In the genomic region with DNA sequence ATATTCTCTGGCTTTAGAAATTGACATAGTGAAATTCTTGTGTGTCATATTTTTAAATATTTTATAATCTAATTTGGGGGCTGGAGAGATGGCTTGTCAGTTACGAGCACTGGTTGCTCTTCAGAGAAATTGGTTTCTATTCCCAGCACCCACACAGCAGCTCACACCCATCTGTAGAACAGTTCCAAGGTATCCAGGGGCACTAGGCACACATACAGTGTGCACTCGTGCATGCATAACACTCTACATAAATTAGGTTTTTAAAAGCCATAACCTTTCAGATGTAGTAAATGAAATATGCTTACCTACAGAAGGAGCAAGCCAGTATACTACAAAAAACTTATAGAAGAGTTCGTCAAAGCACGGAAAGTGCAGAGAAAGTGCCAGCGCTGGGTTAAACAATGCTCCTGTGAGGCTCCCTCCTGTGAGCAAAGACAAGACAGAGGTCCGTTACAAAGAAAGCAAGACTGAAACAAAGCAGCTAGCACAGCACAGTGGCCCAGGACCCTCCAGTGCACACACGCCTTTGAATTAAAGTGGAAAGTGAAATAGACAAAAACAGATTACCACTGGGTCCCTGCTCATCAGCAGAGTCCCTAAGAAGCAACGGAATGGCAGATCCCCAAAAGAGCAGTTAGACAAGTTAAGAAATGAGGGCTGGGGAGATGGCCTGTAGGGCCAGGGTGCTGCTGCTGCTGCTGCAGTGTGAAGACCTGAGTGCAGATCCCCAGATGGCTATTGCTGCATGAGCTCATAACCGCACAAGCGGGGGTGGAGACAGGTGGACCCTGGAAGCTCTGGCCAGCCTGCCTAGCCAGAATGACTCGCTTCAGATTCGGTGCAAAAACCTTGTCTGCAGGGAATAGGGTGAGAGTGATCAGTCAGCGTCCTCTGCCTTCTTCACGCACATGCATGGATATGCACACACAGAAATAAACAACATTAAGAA, we compare ENCODE assay signal across 20 mouse cellular contexts. TPM values are rescaled to one million over a fixed set of nuclear protein-coding genes. Genes with fewer than 3 reads are reported as not detected.
DNase-seq lines count a peak whose midpoint lies in the region; ATAC-seq lines count a peak whose summit lies in the region.
"Had no signal": no experiment of that assay in that cellular context is flagged by ENCODE, and none has a peak within 500 bp of the region (broad histone marks: within the 10 kb centered on the region; RNA-seq: fewer than 3 reads in every experiment).

No protein-coding gene starts in this region.

- no peaks in the 10 kb centered on the region; the same call in 1 of the 2 replicates for H3K36me3 ChIP-seq in neural tube, embryonic 11.5 days (ENCODE audit: control insufficient read depth, insufficient read depth, low read length)
- peaks cover 16% of the 10 kb centered on the region for H3K36me3 ChIP-seq in neural tube, embryonic 15.5 days
- H3K36me3 ChIP-seq in embryonic facial prominence, embryonic 11.5 days (replicated peaks; ENCODE audit: control insufficient read depth, insufficient read depth, low read depth, low read length): no peaks in the 10 kb centered on the region
- H3K36me3 ChIP-seq in intestine, embryonic 15.5 days: peaks cover 6% of the 10 kb centered on the region; the same call in 1 of the 2 replicates

- 48% methylated on average over 14 of the region's 14 CpGs for WGBS in neural tube, embryonic 11.5 days
- WGBS in neural tube, embryonic 15.5 days: 26% methylated on average over 14 of the region's 14 CpGs
- WGBS in embryonic facial prominence, embryonic 11.5 days: 56% methylated on average over 14 of the region's 14 CpGs
- WGBS in intestine, embryonic 15.5 days: 73% methylated on average over 14 of the region's 14 CpGs

- no peak overlapping the region for H3K4me3 ChIP-seq in neural tube, embryonic 11.5 days (ENCODE audit: low read depth, low read length)
- no peak overlapping the region for H3K4me3 ChIP-seq in neural tube, embryonic 15.5 days (replicated peaks)
- H3K4me3 ChIP-seq in embryonic facial prominence, embryonic 11.5 days (ENCODE audit: low read depth, low read length): no peak overlapping the region
- no peak overlapping the region for H3K4me3 ChIP-seq in intestine, embryonic 15.5 days (replicated peaks)
- H3K4me3 ChIP-seq: heart, embryonic 13.5 days; liver, embryonic 12.5 days had no signal

- no peaks in the 10 kb centered on the region for H3K27me3 ChIP-seq in neural tube, embryonic 11.5 days (ENCODE audit: control insufficient read depth, insufficient read depth, low read length)
- no peaks in the 10 kb centered on the region for H3K27me3 ChIP-seq in neural tube, embryonic 15.5 days (replicated peaks)
- no peaks in the 10 kb centered on the region for H3K27me3 ChIP-seq in embryonic facial prominence, embryonic 11.5 days (ENCODE audit: control insufficient read depth, insufficient read depth, low read length)
- no peaks in the 10 kb centered on the region for H3K27me3 ChIP-seq in intestine, embryonic 15.5 days (replicated peaks)
- H3K27me3 ChIP-seq: heart, embryonic 13.5 days; liver, embryonic 12.5 days; Patski had no signal

- no peak overlapping the region for H3K27ac ChIP-seq in neural tube, embryonic 11.5 days (ENCODE audit: low read depth, low read length)
- H3K27ac ChIP-seq in neural tube, embryonic 15.5 days (replicated peaks): no peak overlapping the region
- no peak overlapping the region for H3K27ac ChIP-seq in embryonic facial prominence, embryonic 11.5 days (replicated peaks; ENCODE audit: low read depth, low read length)
- no peak overlapping the region for H3K27ac ChIP-seq in intestine, embryonic 15.5 days
- H3K27ac ChIP-seq: heart, embryonic 13.5 days; liver, embryonic 12.5 days; macrophage had no signal

- H3K9ac ChIP-seq in neural tube, embryonic 11.5 days (ENCODE audit: low read length): peak overlapping the region; percentile 1; the same call in 1 of the 2 replicates
- H3K9ac ChIP-seq in neural tube, embryonic 15.5 days (replicated peaks): no peak overlapping the region
- H3K9ac ChIP-seq in embryonic facial prominence, embryonic 11.5 days (replicated peaks; ENCODE audit: low read length): no peak overlapping the region
- H3K9ac ChIP-seq in intestine, embryonic 15.5 days: no peak overlapping the region
- H3K9ac ChIP-seq: heart, embryonic 13.5 days; liver, embryonic 12.5 days; lung, embryonic 14.5 days had no signal

- H3K4me1 ChIP-seq in neural tube, embryonic 11.5 days (ENCODE audit: control insufficient read depth, insufficient read depth, low read length): 0 out of 2 replicates have a peak, but pooled peaks cover 10% of the 10 kb centered on the region
- peaks cover 17% of the 10 kb centered on the region for H3K4me1 ChIP-seq in neural tube, embryonic 15.5 days
- no peaks in the 10 kb centered on the region for H3K4me1 ChIP-seq in embryonic facial prominence, embryonic 11.5 days (ENCODE audit: control insufficient read depth, insufficient read depth, low read length)
- H3K4me1 ChIP-seq in intestine, embryonic 15.5 days (replicated peaks): no peaks in the 10 kb centered on the region

- ATAC-seq in frontal cortex, adult (ENCODE audit: low TSS enrichment): peak; percentile 31; the same call in 1 of the 2 replicates
- ATAC-seq in neural tube, embryonic 11.5 days (ENCODE audit: insufficient read depth, low FRiP score, low TSS enrichment): peak; percentile 60
- ATAC-seq in neural tube, embryonic 15.5 days (ENCODE audit: low FRiP score): no peak
- 0 out of 2 replicates have a peak, but pooled peaks have one; percentile 8 for ATAC-seq in embryonic facial prominence, embryonic 11.5 days (replicated peaks; ENCODE audit: insufficient number of reproducible peaks, low FRiP score, low TSS enrichment, low read depth)
- no peak for ATAC-seq in intestine, embryonic 15.5 days
- ATAC-seq: liver, embryonic 12.5 days; Patski had no signal

- H3K9me3 ChIP-seq in neural tube, embryonic 11.5 days (ENCODE audit: control insufficient read depth, low read length): no peaks in the 10 kb centered on the region
- H3K9me3 ChIP-seq in neural tube, embryonic 15.5 days (replicated peaks): no peaks in the 10 kb centered on the region
- H3K9me3 ChIP-seq in embryonic facial prominence, embryonic 11.5 days (replicated peaks; ENCODE audit: control insufficient read depth, low read length): no peaks in the 10 kb centered on the region
- H3K9me3 ChIP-seq in intestine, embryonic 15.5 days: no peaks in the 10 kb centered on the region
- H3K9me3 ChIP-seq: heart, embryonic 13.5 days; liver, embryonic 12.5 days had no signal

- no peak for DNase-seq in frontal cortex, postnatal 14 days (ENCODE audit: low spot score in 2 of 2)
- DNase-seq in neural tube, embryonic 11.5 days (ENCODE audit: low spot score): peak; percentile 27
- no peak for DNase-seq in embryonic facial prominence, embryonic 11.5 days (ENCODE audit: low spot score)
- DNase-seq in thymus, postnatal 36 days: peak; percentile 52 to 55
- DNase-seq: adrenal gland, postnatal 25 days; cerebellum, adult 18-20 months; heart, adult 11 months; heart, postnatal 36 days; kidney, adult 11 months; kidney, postnatal 10 days; layer of hippocampus, adult 9-11 months; lung, embryonic 14.5 days; right cerebral cortex, postnatal 14 days had no signal

- H3K4me2 ChIP-seq in neural tube, embryonic 11.5 days (ENCODE audit: low read depth): no peak overlapping the region
- H3K4me2 ChIP-seq in neural tube, embryonic 15.5 days: no peak overlapping the region
- no peak overlapping the region for H3K4me2 ChIP-seq in embryonic facial prominence, embryonic 11.5 days (ENCODE audit: low read depth, low read length)
- no peak overlapping the region for H3K4me2 ChIP-seq in intestine, embryonic 15.5 days (replicated peaks)
- H3K4me2 ChIP-seq: heart, embryonic 13.5 days; liver, embryonic 12.5 days; lung, embryonic 14.5 days had no signal

RNA-seq across cellular contexts. Expression of a gene that starts 9.1 kb away (rescaled TPM):
- polyA plus RNA-seq in neural tube, embryonic 11.5 days (2014; fragmentation: Nextera tagmentation; extraction: Ambion mirVana): 5.7 and 6.2 TPM in 2 replicates
- polyA plus RNA-seq in neural tube, embryonic 15.5 days (2015; fragmentation: Nextera tagmentation; extraction: Ambion mirVana): 22.6 and 35.4 TPM in 2 replicates
- 3.1 and 3.7 TPM in 2 replicates for polyA plus RNA-seq in embryonic facial prominence, embryonic 11.5 days (2014; fragmentation: Nextera tagmentation; extraction: Ambion mirVana)
- 52.1 and 57.2 TPM in 2 replicates for polyA plus RNA-seq in intestine, embryonic 15.5 days (2015; fragmentation: Nextera tagmentation; extraction: Ambion mirVana)

RNA-seq across cellular contexts. Expression of a gene that starts 32.5 kb away (rescaled TPM):
- polyA plus RNA-seq in neural tube, embryonic 11.5 days (2014; fragmentation: Nextera tagmentation; extraction: Ambion mirVana): 264 and 278 TPM in 2 replicates
- 170 and 187 TPM in 2 replicates for polyA plus RNA-seq in neural tube, embryonic 15.5 days (2015; fragmentation: Nextera tagmentation; extraction: Ambion mirVana)
- polyA plus RNA-seq in embryonic facial prominence, embryonic 11.5 days (2014; fragmentation: Nextera tagmentation; extraction: Ambion mirVana): 293 and 295 TPM in 2 replicates
- 155 and 161 TPM in 2 replicates for polyA plus RNA-seq in intestine, embryonic 15.5 days (2015; fragmentation: Nextera tagmentation; extraction: Ambion mirVana)

RNA-seq across cellular contexts. Expression of a gene that starts 59.4 kb away (rescaled TPM):
- polyA plus RNA-seq in neural tube, embryonic 11.5 days (2014; fragmentation: Nextera tagmentation; extraction: Ambion mirVana): 89.8 and 96.1 TPM in 2 replicates
- polyA plus RNA-seq in neural tube, embryonic 15.5 days (2015; fragmentation: Nextera tagmentation; extraction: Ambion mirVana): 117 and 134 TPM in 2 replicates
- 47.7 and 51.4 TPM in 2 replicates for polyA plus RNA-seq in embryonic facial prominence, embryonic 11.5 days (2014; fragmentation: Nextera tagmentation; extraction: Ambion mirVana)
- 32.7 and 33.0 TPM in 2 replicates for polyA plus RNA-seq in intestine, embryonic 15.5 days (2015; fragmentation: Nextera tagmentation; extraction: Ambion mirVana)

Comparison
In these comparisons a context has a peak if more than half of its experiments do, and no peak if none do; other contexts are left out.
1. ATAC-seq: peak in frontal cortex, adult (single experiment), neural tube, embryonic 11.5 days (single experiment) and embryonic facial prominence, embryonic 11.5 days (single experiment); none in neural tube, embryonic 15.5 days (single experiment) and intestine, embryonic 15.5 days (single experiment).
2. DNase-seq: peak in neural tube, embryonic 11.5 days (single experiment) and thymus, postnatal 36 days (2 of 2); none in frontal cortex, postnatal 14 days (0 of 2) and embryonic facial prominence, embryonic 11.5 days (single experiment).